Mouse (Mus musculus) left cerebral cortex, adult 2 months (tissue): Measurements from ENCODE around the gene Dhfr. TPM values are rescaled to one million over a fixed set of nuclear protein-coding genes. Genes with fewer than 3 reads are reported as not detected.

ENCODE experiments used
- DNase-seq, 2 experiments: peaks; one replicate each; pipeline ENCODE4 v3.0.0; 2021 to 2022; ENCODE audit warnings: low spot score in 2 of 2, mixed read lengths in 1 of 2; ENCODE audit errors: extremely low spot score in 1 of 2
- H3K27ac ChIP-seq: fragments of 200-600 bp; 2 replicates; pipeline ENCODE4 v1.8.1; 2022
- H3K4me3 ChIP-seq: fragments of 200-600 bp; 2 replicates; pipeline ENCODE4 v1.8.1; 2022
- CTCF ChIP-seq: fragments of 200-600 bp; IDR thresholded peaks from 2 replicates; pipeline ENCODE4 v1.8.1; 2022; ENCODE audit warnings: antibody characterized with exemption, mild to moderate bottlenecking, moderate library complexity
- intact Hi-C: fragments of 180-260 bp; cut with DNase I; formaldehyde crosslinking; loops from one replicate; pipeline ENCODE4 v1.15.1; 2025
- long read RNA-seq, 2 experiments: library from polyadenylated mRNA; stranded (forward); transcript quantifications; one replicate each; pipeline ENCODE4 v2.0.0; 2021; ENCODE audit warnings: borderline mapping rate in 2 of 2
- total RNA-seq, 2 experiments: library from RNA; stranded (reverse); gene quantifications; 2 replicates each; pipeline ENCODE4 v1.2.3; 2021

Gene Dhfr
- total RNA-seq: 1 to 10 TPM; 1.4 TPM
- long read RNA-seq, experiment 1, full-length matches to known transcripts: 3 of 4 reads
- long read RNA-seq, experiment 1, partial matches to known transcripts: 1 of 4 reads
- long read RNA-seq, experiment 1, other reads (novel, unspliced or antisense): 0 of 4 reads
- long read RNA-seq, experiment 2, full-length matches to known transcripts: 2 of 5 reads
- long read RNA-seq, experiment 2, partial matches to known transcripts: 2 of 5 reads
- long read RNA-seq, experiment 2, other reads (novel, unspliced or antisense): 1 of 5 reads

GRCm38 (mm10) chr13:92354456-92355271, at the start of gene Dhfr, which contains the start of gene Msh3:
Gene Dhfr, plus strand, starts transcription at chr13:92354726.
Gene Msh3, minus strand, starts transcription at chr13:92355003.
- peak; percentile 78 for TF ChIP-seq CTCF
- intact Hi-C loops: loop anchor here (2.0 kb wide), 3 partner anchors 70 to 176 kb away; partner anchors contain the start of genes Ankrd34b, Fam151b and Zfyve16
- peak; percentile 95 to 97 for DNase-seq
- peak within 1 kb of the TSS; percentile 79 for H3K27ac ChIP-seq
- peak within 1 kb of the TSS; percentile 59 for H3K4me3 ChIP-seq

- no peak for TF ChIP-seq CTCF
- Histone ChIP-seq H3K4me3 (no peak within 1 kb of the TSS), H3K27ac (no peak within 1 kb of the TSS)
- no peak for DNase-seq
- intact Hi-C loops: no loop called here
These were observed 48.8 kb upstream of the Dhfr start, which contains the start of gene Gm20379 for GRCm38 (mm10) chr13:92305680-92306079. Gene Gm20379, plus strand, starts transcription at chr13:92305980.

GRCm38 (mm10) chr13:92314613-92315012, 39.9 kb upstream of the Dhfr start:
- intact Hi-C loops: no loop called here
- Histone ChIP-seq H3K4me3 (no peak overlapping the region), H3K27ac (no peak overlapping the region)
- TF ChIP-seq CTCF: no peak
- DNase-seq: no peak

DNA sequence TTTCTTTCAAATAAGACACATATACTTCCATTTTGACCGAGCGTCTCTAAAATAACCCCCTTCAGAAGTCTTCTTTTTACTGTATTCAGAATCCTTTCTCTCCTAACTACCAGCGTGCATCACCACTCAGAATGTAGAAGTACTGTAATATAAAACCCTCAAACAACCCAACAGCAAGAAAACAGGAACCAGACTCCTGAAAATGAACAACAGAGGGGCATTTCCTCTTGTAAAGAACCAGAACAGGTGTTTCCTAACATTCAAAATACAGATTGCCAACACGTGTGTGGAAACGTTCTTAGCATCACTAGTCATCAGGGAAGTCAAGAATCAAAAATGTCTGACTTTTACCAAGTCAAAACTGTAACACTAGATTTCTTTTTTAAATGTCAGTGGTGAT, 33.8 kb upstream of the Dhfr start:
- intact Hi-C loops: no loop called here

GRCm38 (mm10) chr13:92326030-92326429, 28.5 kb upstream of the Dhfr start:
- Histone ChIP-seq H3K27ac (no peak overlapping the region), H3K4me3 (no peak overlapping the region)
- no peak for TF ChIP-seq CTCF
- no peak for DNase-seq
- intact Hi-C loops: no loop called here

More for the DNA sequence above, 33.8 kb upstream of the Dhfr start:
- Histone ChIP-seq H3K27ac (no peak overlapping the region), H3K4me3 (no peak overlapping the region)
- DNase-seq: no peak
- TF ChIP-seq CTCF: no peak

GRCm38 (mm10) chr13:92328000-92328399, 26.5 kb upstream of the Dhfr start:
- intact Hi-C loops: no loop called here
- no peak for DNase-seq
- TF ChIP-seq CTCF: no peak
- Histone ChIP-seq H3K4me3 (no peak overlapping the region), H3K27ac (no peak overlapping the region)

DNA sequence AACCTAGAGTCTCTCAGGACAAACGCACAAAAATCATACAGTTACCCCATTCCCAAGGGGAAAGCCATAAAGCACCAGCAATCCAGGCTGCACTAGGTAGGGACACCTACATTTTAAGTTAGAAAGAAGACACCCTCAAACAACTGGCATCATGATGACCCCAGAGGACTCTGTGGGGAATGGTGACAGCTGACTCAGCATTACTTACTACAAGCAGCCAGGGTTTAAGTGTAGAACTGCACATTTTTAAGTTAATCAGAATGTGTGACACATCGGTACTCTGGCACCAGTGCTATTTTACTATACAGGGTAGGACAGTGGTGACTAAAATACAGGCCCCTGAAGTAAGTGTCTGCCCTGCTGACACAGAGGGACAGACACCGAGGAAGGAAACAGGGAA, 23.9 kb upstream of the Dhfr start:
- intact Hi-C loops: no loop called here
- no peak for TF ChIP-seq CTCF
- DNase-seq: no peak

DNA sequence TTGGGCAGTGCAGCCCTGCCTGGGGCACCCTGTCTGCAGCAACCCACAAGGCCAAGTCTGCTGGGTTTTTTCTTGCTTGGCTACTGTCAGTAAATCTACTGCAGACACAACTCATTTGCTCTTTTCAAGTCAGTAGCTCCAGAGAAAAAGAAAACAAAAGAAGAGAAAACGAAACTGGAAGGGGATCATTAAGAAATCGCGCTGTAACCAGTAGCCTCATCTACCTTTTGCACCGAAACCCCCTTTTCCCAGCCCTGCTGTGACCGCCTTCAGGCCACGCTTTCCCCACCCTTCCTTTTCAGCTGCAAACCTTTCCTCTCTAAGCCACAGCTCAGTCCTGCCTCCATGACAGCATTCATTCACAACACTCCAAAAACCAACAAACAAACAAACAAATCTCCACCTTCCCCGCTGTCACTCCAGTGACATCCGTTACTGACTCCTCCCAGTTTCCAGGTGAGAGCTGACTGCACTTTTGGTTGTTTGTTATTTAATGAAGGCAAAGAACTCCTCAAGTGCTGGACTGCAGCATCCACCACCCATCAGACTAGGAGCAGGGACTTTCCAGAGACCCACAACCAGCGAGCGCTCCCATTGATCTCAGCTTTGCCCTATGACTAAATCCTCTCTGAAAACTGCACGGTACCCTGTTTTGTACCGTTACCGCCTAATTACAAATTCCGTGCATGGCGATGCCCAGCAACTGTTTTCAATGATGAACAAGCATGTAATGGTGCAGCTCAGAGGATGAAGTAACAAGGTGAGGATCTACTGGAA, 22.2 kb upstream of the Dhfr start:
- intact Hi-C loops: no loop called here
- no peak for DNase-seq
- TF ChIP-seq CTCF: no peak
- Histone ChIP-seq H3K4me3 (no peak overlapping the region), H3K27ac (no peak overlapping the region)

More for the DNA sequence above, 23.9 kb upstream of the Dhfr start:
- H3K4me3 ChIP-seq: no peak overlapping the region
- no peak overlapping the region for H3K27ac ChIP-seq

DNA sequence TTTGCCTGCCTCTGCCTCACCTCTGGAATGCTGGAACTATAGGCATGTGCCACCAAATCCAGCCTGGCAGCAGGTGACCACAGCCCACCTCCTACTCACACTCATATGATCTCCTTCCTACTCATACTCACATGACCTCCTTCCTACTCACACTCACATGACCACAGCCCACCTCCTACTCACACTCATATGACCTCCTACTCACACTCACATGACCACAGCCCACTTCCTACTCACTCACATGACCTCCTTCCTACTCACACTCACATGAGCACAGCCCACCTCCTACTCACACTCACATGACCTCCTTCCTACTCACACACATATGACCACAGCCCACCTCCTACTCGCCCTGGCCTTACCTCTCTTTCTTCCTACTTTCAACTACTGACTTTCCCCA, 17.7 kb upstream of the Dhfr start:
- intact Hi-C loops: loop anchor here (1.0 to 5.0 kb wide), 3 partner anchors 210 to 530 kb away; partner anchors contain the start of gene Zcchc9
- Histone ChIP-seq H3K4me3 (no peak overlapping the region), H3K27ac (no peak overlapping the region; the same call in 1 of the 2 replicates)
- no peak for TF ChIP-seq CTCF
- DNase-seq: no peak

DNA sequence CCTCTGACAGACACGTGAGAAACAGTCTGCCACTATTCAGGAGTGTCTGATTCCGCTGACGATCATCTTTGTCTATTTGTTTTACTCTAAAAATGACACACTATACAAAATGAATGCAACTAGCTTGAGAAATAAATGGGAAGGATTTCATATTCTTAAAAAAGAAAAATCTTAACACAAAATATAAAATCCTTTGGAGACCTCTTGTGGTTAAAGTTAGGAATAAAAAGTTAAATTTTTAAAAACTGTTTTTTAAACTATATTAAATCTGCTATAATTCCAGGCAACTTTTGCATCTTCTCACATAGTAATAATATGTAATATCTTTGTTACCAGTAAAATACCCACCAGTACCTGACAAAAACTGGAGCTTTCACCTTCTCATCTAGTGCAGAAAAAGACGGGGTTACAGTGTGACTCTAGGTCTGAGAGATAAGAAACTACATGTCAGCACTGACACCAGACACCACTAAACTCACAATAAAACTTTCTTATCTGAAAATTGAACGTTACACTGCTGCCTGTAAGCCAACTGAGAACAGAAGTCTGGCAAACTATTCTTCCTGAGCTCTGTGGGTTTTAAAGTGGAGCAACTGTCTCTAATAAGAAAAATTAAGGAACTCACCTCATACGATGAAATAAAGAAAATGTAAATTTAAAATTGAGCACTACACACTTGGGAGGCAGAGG, 16.6 kb upstream of the Dhfr start:
- intact Hi-C loops: loop anchor here (1.0 to 5.0 kb wide), 3 partner anchors 211 to 531 kb away; partner anchors contain the start of gene Zcchc9
- peak overlapping the region; percentile 40; the same call in 1 of the 2 replicates for H3K27ac ChIP-seq
- peak; percentile 56 for TF ChIP-seq CTCF

GRCm38 (mm10) chr13:92339787-92340186, 14.7 kb upstream of the Dhfr start:
- TF ChIP-seq CTCF: no peak
- Histone ChIP-seq H3K4me3 (no peak overlapping the region), H3K27ac (no peak overlapping the region)
- intact Hi-C loops: loop anchor here (5.0 kb wide), 2 partner anchors 212 to 532 kb away; partner anchors contain the start of gene Zcchc9
- no peak for DNase-seq

More for the DNA sequence above, 16.6 kb upstream of the Dhfr start:
- no peak overlapping the region for H3K4me3 ChIP-seq
- no peak for DNase-seq
